ENCODE assay signal across 16 mouse cellular contexts in genomic region chr19:34252450-34252849, GRCm38 (mm10). TPM values are rescaled to one million over a fixed set of nuclear protein-coding genes. Genes with fewer than 3 reads are reported as not detected.
DNase-seq lines count a peak whose midpoint lies in the region; TF ChIP-seq lines count a peak whose summit lies in the region.
"Had no signal": no experiment of that assay in that cellular context is flagged by ENCODE, and none has a peak within 500 bp of the region (broad histone marks: within the 10 kb centered on the region; RNA-seq: fewer than 3 reads in every experiment).

No protein-coding gene starts in this region.

- TF ChIP-seq CTCF in embryonic fibroblast, embryonic 13.5 days (IDR thresholded peaks at IDR 0.05; ENCODE audit: borderline replicate concordance, insufficient read depth, low read length) = no peak

- WGBS in heart, embryonic 10.5 days = 30% methylated on average over 9 of the region's 9 CpGs

- peak overlapping the region; percentile 24 for H3ac ChIP-seq in myocyte (ENCODE audit: control insufficient read depth, insufficient read length)

- H3K79me2 ChIP-seq in myocyte (ENCODE audit: control insufficient read depth, insufficient read depth) = peaks cover 29% of the 10 kb centered on the region

- peak overlapping the region; percentile 59 for H3K4me3 ChIP-seq in heart, embryonic 10.5 days
- H3K4me3 ChIP-seq in embryonic fibroblast, embryonic 13.5 days (ENCODE audit: insufficient read depth, low read length) = peak overlapping the region; percentile 35
- H3K4me3 ChIP-seq in myocyte = peak overlapping the region; percentile 82
- H3K4me3 ChIP-seq: forebrain, embryonic 10.5 days; neural tube, embryonic 12.5 days had no signal

- DNase-seq in heart, embryonic 10.5 days (ENCODE audit: low spot score) = no peak
- DNase-seq in heart, postnatal 25 days (ENCODE audit: low spot score) = no peak
- DNase-seq in kidney, postnatal 10 days = peak; percentile 20
- no peak for DNase-seq in kidney, postnatal 25 days
- no peak for DNase-seq in layer of hippocampus, postnatal 36 days
- DNase-seq in retina, postnatal 1 day = no peak
- DNase-seq: adrenal gland, postnatal 10 days; cerebellum, adult 9-11 months; kidney, postnatal 14 days had no signal

- peak; percentile 59 for TF ChIP-seq POLR2A in embryonic fibroblast, embryonic 13.5 days (IDR thresholded peaks at IDR 0.05; ENCODE audit: low read depth, low read length)
- peak; percentile 49 for TF ChIP-seq POLR2A in myocyte (IDR thresholded peaks at IDR 0.05; ENCODE audit: insufficient read length, low read depth)

- H3K27me3 ChIP-seq in heart, embryonic 10.5 days (ENCODE audit: insufficient read depth, poor library complexity, severe bottlenecking) = no peaks in the 10 kb centered on the region; the same call in 1 of the 2 replicates
- no peaks in the 10 kb centered on the region for H3K27me3 ChIP-seq in myocyte (ENCODE audit: control insufficient read depth, insufficient read depth, insufficient read length)
- H3K27me3 ChIP-seq: neural tube, embryonic 12.5 days had no signal

- H3K4me2 ChIP-seq in myocyte (ENCODE audit: low read depth) = peak overlapping the region; percentile 92
- H3K4me2 ChIP-seq: liver, embryonic 11.5 days; neural tube, embryonic 12.5 days had no signal

- no peaks in the 10 kb centered on the region for H3K9me3 ChIP-seq in heart, embryonic 10.5 days
- H3K9me3 ChIP-seq: forebrain, embryonic 10.5 days; neural tube, embryonic 12.5 days had no signal

- H3K27ac ChIP-seq in heart, embryonic 10.5 days = no peak overlapping the region
- peak overlapping the region; percentile 47 for H3K27ac ChIP-seq in embryonic fibroblast, embryonic 13.5 days (ENCODE audit: insufficient read depth, low read length)
- H3K27ac ChIP-seq: forebrain, embryonic 10.5 days; macrophage; neural tube, embryonic 12.5 days had no signal

- H3K4me1 ChIP-seq in heart, embryonic 10.5 days = peaks cover 14% of the 10 kb centered on the region; the same call in 1 of the 2 replicates
- peaks cover 6% of the 10 kb centered on the region for H3K4me1 ChIP-seq in embryonic fibroblast, embryonic 13.5 days (ENCODE audit: control insufficient read depth, insufficient read depth, low read length)
- H3K4me1 ChIP-seq: neural tube, embryonic 12.5 days had no signal

- intact Hi-C loops in heart, postnatal 25 days (cut with DNase I) = no loop called here

- H3K36me3 ChIP-seq in heart, embryonic 10.5 days = peaks cover 10% of the 10 kb centered on the region
- H3K36me3 ChIP-seq in myocyte (ENCODE audit: control insufficient read depth, insufficient read depth) = peaks cover 47% of the 10 kb centered on the region
- H3K36me3 ChIP-seq: forebrain, embryonic 10.5 days; neural tube, embryonic 12.5 days had no signal

TF ChIP-seq in myocyte, 11 proteins besides CTCF, POLR2A, EP300 and RAD21:
- TF ChIP-seq REST (IDR thresholded peaks at IDR 0.05; ENCODE audit: insufficient read depth, insufficient read length) = no peak
- TF ChIP-seq CEBPB (IDR thresholded peaks at IDR 0.05; ENCODE audit: insufficient read depth, poor library complexity, severe bottlenecking) = no peak
- no peak for TF ChIP-seq MAX (IDR thresholded peaks at IDR 0.05; ENCODE audit: low read depth)
- TF ChIP-seq POLR2AphosphoS2 (IDR thresholded peaks at IDR 0.05; ENCODE audit: insufficient read length, low read depth) = peak; percentile 49

RNA-seq across cellular contexts. Expression of gene Acta2, which starts 2.9 kb away (rescaled TPM):
- polyA plus RNA-seq in heart, embryonic 10.5 days (2016; fragmentation: Nextera tagmentation; extraction: Ambion mirVana) = 1,821 and 2,118 TPM in 2 replicates
- 100 to 1,000 TPM; 250 to 346 TPM for total RNA-seq in heart, postnatal 25 days (2021)
- 5,580 and 7,205 TPM in 2 replicates for polyA plus RNA-seq in embryonic fibroblast, embryonic 13.5 days (2011; ENCODE audit: insufficient read length, low read depth, missing spikeins)
- polyA plus RNA-seq in myocyte (2012; fragmentation: generic; extraction: Trizol) = 2,495 TPM
- 10 to 100 TPM; 13.7 to 16.7 TPM for total RNA-seq in layer of hippocampus, postnatal 36 days (2021)
- total RNA-seq: MEL had no signal

RNA-seq across cellular contexts. Expression of gene Fas, which starts 38.0 kb away (rescaled TPM):
- polyA plus RNA-seq in heart, embryonic 10.5 days (2016; fragmentation: Nextera tagmentation; extraction: Ambion mirVana) = 1.1 and 4.8 TPM in 2 replicates
- 10 to 100 TPM in 1 of 2 experiments, 1 to 10 TPM in 1; 9.5 to 11.1 TPM for total RNA-seq in heart, postnatal 25 days (2021)
- polyA plus RNA-seq in embryonic fibroblast, embryonic 13.5 days (2011; ENCODE audit: insufficient read length, low read depth, missing spikeins) = 27.9 and 32.2 TPM in 2 replicates
- polyA plus RNA-seq in myocyte (2012; fragmentation: generic; extraction: Trizol) = 2.8 TPM
- total RNA-seq in layer of hippocampus, postnatal 36 days (2021) = 1 to 10 TPM; 1.6 to 3.5 TPM
- total RNA-seq: MEL had no signal
- polyA plus RNA-seq: forebrain, embryonic 10.5 days had no signal
